Mouse (Mus musculus): ENCODE results near the gene Tctex1d1. TPM values are rescaled to one million over a fixed set of nuclear protein-coding genes. Genes with fewer than 3 reads are reported as not detected.

Tctex1d1 gene
- polyA plus RNA-seq, 1 experiment from 2014 or later = 0.31 TPM

DNA sequence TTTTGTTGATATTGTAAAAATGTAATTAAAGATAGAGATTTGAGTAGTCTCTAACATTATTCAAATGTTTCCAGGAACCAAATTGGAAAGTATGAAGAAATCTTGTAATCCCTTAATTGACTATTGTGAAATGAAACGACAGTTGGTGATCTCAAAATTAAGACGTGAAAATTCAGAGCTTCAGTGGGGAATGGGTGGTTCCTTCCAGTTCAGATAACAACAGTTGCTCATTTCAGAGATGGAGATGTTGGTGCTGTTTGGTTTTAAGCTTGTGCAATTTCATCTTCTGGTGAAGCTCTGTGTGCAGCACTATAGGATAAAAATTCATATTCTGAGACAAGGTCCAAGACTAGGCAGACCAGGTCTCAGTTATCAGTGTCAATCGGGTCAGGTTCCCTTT is 6.3 kb upstream of the Tctex1d1 start:
- 82% methylated on average over 3 of the region's 3 CpGs for WGBS
- no peak for DNase-seq (ENCODE audit: extremely low spot score, low spot score)
- Histone ChIP-seq H3K27ac (no peak overlapping the region), H3K27me3 (ENCODE audit: poor library complexity, severe bottlenecking) (peaks cover 64% of the 10 kb centered on the region), H3K36me3 (replicated peaks) (no peaks in the 10 kb centered on the region), H3K9me3 (no peaks in the 10 kb centered on the region), H3K4me3 (no peak overlapping the region), H3K4me1 (peaks cover 19% of the 10 kb centered on the region)

DNA sequence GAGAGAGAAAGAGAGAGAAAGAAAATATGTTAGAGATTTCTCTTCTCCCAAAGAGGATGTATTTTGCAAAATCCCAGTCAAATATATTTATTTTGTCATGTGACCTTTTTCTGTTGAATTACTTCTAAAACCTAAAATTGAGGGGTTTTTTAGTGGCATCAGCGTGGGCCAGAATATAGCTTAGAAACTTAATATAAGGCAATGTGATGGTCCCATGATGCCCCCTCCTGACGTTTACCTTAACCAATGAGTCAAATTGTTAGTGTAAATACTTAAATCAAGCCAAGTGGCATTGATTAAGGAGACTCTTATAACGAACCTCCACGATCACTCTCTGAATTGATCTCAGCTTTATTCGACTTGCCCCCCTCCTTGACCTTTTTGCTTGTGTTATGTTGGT is 4.2 kb upstream of the Tctex1d1 start:
- 52% methylated on average over 5 of the region's 5 CpGs for WGBS
- no peak overlapping the region for H3K4me3 ChIP-seq
- no peaks in the 10 kb centered on the region for H3K9me3 ChIP-seq
- no peaks in the 10 kb centered on the region for H3K36me3 ChIP-seq (replicated peaks)
- no peak for DNase-seq (ENCODE audit: extremely low spot score, low spot score)
- no peak overlapping the region for H3K27ac ChIP-seq
- H3K27me3 ChIP-seq (ENCODE audit: poor library complexity, severe bottlenecking) = peaks cover 78% of the 10 kb centered on the region
- H3K4me1 ChIP-seq = peaks cover 35% of the 10 kb centered on the region

DNA sequence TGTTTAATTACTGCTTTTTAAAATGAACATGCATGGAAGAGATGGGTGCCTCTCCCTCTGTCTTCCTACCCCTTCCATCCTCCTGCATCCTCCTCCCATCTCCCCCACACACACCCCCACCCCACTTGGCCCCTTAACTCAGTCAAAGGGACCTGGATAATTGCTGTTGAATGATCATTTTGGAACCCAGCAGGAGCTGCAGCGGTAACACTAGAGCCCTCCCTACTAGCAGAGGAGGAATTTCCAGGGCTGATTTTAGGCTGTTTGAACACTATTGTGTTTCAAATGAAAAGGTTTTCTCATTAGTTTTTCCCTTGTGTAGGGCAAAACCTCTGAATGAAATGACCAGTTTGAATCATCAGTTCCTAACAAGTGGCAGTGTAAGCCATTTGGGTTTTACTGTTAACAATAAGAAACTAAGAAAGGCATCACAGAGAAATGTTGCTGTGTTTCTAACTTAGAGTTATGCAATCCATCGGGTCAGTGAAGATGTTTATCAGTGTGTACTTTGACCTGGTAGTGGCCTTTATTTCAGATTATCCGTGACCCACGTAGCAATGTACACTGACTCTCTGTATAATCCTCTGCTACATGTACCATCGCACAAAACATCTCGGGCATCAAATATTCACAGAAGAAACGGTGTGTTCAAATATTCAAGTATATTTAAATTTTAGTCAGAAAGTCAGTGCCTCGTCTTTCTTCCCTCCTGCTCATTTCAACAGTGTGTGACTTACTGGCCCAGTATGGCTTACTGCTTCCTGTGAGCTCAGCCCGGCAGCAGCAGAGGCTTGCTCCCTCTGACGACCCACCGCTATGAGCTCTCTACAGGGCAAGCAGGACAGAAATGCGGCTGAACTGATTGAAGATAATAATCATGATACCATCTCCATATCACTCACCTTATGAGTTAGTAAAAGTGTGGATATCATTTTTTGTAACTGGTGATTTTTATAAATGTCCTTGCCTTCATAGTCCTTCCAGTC is 1.8 kb upstream of the Tctex1d1 start:
- WGBS = 16% methylated on average over 12 of the region's 12 CpGs
- peak; percentile 38 for DNase-seq (ENCODE audit: extremely low spot score, low spot score)
- Histone ChIP-seq H3K4me1 (peaks cover 36% of the 10 kb centered on the region), H3K4me3 (peak overlapping the region; percentile 10; the same call in 1 of the 2 replicates), H3K27ac (no peak overlapping the region), H3K36me3 (replicated peaks) (no peaks in the 10 kb centered on the region), H3K27me3 (ENCODE audit: poor library complexity, severe bottlenecking) (peaks cover 95% of the 10 kb centered on the region), H3K9me3 (0 out of 2 replicates have a peak, but pooled peaks cover 3% of the 10 kb centered on the region)

DNA sequence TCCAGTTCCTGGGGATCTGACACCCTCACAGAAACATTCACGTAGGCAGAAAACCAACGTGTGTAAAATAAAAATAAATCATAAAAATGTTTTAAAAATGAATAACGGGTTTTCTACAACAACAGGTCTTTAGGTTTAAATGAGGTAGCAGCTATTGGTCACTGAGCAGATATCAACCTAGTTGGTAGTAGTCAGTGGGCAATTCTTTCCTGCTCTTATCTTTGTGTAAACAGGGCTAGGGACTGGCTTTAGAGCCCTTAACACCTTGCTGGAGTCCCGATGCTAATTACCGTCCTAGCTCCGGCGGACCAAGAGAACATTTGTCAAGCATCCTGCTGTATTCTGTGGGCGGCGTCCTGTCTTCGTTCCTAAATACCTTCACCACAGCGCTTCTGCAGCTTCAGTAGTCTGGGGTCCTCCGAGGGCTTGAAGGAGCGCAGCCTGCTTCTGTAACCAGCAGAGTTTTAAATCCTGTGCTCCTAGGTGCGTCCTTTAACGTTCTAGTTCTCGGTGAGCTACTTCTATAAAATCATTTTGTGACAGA is 556 bp upstream of the Tctex1d1 start:
- Histone ChIP-seq H3K4me1 (peaks cover 36% of the 10 kb centered on the region), H3K36me3 (replicated peaks) (no peaks in the 10 kb centered on the region), H3K27me3 (ENCODE audit: poor library complexity, severe bottlenecking) (peaks cover 92% of the 10 kb centered on the region), H3K4me3 (peak overlapping the region; percentile 47), H3K9me3 (0 out of 2 replicates have a peak, but pooled peaks cover 3% of the 10 kb centered on the region), H3K27ac (no peak overlapping the region)
- 11% methylated on average over 16 of the region's 16 CpGs for WGBS
- no peak for DNase-seq (ENCODE audit: extremely low spot score, low spot score)

DNA sequence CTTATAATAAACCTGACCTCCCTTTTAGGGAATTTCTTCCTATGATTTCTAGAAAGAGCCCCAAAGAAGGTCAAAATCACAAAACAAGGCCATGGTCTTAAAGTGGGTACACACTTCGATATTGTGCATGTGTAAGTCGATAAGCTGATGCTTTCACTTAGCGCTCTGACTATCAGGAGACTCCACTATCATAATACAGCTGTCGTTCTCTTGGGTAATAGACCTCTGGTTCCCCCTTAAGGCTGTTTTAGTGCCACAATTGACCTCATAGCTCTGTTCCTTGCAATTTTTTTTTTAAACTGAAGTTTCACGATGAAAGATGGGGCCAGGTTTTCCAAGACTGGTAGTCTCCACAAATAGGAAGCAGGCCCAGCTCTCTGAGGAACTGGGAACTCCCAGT is 979 bp downstream of the Tctex1d1 start:
- Histone ChIP-seq H3K9me3 (0 out of 2 replicates have a peak, but pooled peaks cover 3% of the 10 kb centered on the region), H3K4me3 (peak overlapping the region; percentile 47; the same call in 1 of the 2 replicates), H3K27ac (no peak overlapping the region), H3K36me3 (replicated peaks) (no peaks in the 10 kb centered on the region), H3K27me3 (ENCODE audit: poor library complexity, severe bottlenecking) (peaks cover 79% of the 10 kb centered on the region), H3K4me1 (peaks cover 34% of the 10 kb centered on the region)
- WGBS = 55% methylated on average over 5 of the region's 5 CpGs
- DNase-seq (ENCODE audit: extremely low spot score, low spot score) = no peak

DNA sequence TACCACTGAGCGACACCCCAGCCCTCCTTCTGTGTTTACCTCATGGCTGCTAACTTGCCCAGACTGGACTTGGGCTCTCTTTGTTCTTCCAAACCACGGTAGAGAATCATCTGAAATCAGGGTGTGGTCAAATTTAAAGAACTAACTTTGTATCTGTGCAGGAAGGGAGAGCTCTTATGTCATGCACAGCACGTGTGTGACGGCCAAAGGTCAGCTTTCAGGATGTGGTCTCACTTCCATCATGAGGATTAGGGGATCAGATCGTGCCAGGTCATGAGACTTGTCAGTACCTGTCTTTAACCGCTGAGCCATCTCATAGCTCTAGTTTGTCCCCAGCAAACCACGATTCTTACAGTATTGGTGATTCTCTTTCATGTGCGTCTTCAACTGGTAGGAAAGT is 3.3 kb downstream of the Tctex1d1 start:
- peaks cover 60% of the 10 kb centered on the region for H3K27me3 ChIP-seq (ENCODE audit: poor library complexity, severe bottlenecking)
- WGBS = 89% methylated on average over 8 of the region's 8 CpGs
- 0 out of 2 replicates have a peak, but pooled peaks cover 3% of the 10 kb centered on the region for H3K9me3 ChIP-seq
- no peak overlapping the region for H3K27ac ChIP-seq
- no peak for DNase-seq (ENCODE audit: extremely low spot score, low spot score)
- no peaks in the 10 kb centered on the region for H3K36me3 ChIP-seq (replicated peaks)
- no peak overlapping the region for H3K4me3 ChIP-seq
- H3K4me1 ChIP-seq = peaks cover 21% of the 10 kb centered on the region

DNA sequence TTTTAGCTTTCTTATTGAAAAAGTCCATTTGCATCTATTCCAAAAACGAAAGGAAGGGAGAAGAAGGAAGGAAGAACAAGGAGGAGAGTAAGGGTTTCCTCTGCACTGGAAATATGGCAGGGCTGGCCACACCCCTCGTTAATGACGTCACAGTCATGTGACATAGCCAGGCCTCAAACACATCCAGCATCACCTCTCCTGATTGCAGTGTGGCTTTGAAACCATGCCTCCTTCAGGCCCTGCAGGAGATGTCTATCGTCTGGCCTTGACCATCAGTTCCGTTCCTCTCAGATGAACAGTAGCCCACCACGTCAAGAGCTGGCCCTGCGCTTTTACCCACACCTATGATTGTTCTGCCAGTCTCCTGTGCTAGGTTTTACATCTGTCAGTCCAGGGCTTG is 7.8 kb downstream of the Tctex1d1 start:
- H3K36me3 ChIP-seq (replicated peaks) = no peaks in the 10 kb centered on the region
- H3K4me3 ChIP-seq = no peak overlapping the region
- no peak for DNase-seq (ENCODE audit: extremely low spot score, low spot score)
- H3K27me3 ChIP-seq (ENCODE audit: poor library complexity, severe bottlenecking) = peaks cover 20% of the 10 kb centered on the region
- H3K4me1 ChIP-seq = peaks cover 5% of the 10 kb centered on the region
- H3K9me3 ChIP-seq = 0 out of 2 replicates have a peak, but pooled peaks cover under 1% of the 10 kb centered on the region
- WGBS = 76% methylated on average over 7 of the region's 7 CpGs
- no peak overlapping the region for H3K27ac ChIP-seq

DNA sequence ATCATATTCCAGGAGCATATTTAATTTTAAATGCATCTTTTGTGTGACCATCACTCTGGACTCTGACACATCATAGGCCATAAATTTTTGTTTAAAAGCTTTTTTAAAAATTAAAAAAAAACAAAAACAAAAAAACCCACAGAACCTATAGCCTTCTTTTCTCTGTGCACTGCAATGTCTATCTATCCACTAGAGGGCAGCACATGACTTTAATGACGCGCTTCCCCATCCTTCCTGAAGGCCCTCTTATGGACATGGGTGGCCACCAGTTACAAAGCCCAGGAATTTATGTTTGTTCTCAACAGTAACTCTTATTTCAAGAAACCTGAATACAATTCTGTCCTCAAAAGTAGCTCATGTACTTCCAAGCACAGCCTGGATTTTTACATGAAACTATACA is 8.5 kb downstream of the Tctex1d1 start:
- H3K4me3 ChIP-seq = no peak overlapping the region
- peaks cover 9% of the 10 kb centered on the region for H3K4me1 ChIP-seq
- H3K27ac ChIP-seq = no peak overlapping the region
- H3K27me3 ChIP-seq (ENCODE audit: poor library complexity, severe bottlenecking) = peaks cover 15% of the 10 kb centered on the region; the same call in 1 of the 2 replicates
- no peak for DNase-seq (ENCODE audit: extremely low spot score, low spot score)
- no peaks in the 10 kb centered on the region for H3K9me3 ChIP-seq
- WGBS = 8% methylated on average over 2 of the region's 2 CpGs
- no peaks in the 10 kb centered on the region for H3K36me3 ChIP-seq (replicated peaks)

DNA sequence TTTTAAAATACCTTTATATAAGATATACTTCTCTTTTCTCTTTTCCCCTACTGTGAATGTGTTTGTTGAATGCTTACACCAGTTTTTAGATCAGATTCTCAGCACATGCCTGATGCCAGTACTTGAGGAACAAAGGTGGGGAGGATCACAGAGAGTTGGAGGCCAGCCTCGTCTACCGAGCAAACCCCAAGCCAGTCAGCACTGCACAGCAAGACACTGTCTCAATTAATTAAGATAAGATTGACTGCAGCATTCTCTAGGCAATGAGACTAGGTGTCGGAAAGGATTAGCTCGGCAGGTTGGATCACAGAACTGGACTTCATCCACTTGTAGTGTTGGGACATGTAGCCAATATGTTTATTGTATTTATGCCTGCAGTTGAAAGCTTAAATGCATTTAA is 8.9 kb downstream of the Tctex1d1 start:
- DNase-seq (ENCODE audit: extremely low spot score, low spot score) = no peak
- Histone ChIP-seq H3K4me1 (peaks cover 12% of the 10 kb centered on the region), H3K9me3 (no peaks in the 10 kb centered on the region), H3K36me3 (replicated peaks) (no peaks in the 10 kb centered on the region), H3K4me3 (no peak overlapping the region), H3K27ac (no peak overlapping the region), H3K27me3 (ENCODE audit: poor library complexity, severe bottlenecking) (peaks cover 13% of the 10 kb centered on the region; the same call in 1 of the 2 replicates)
- 44% methylated on average over 4 of the region's 4 CpGs for WGBS

DNA sequence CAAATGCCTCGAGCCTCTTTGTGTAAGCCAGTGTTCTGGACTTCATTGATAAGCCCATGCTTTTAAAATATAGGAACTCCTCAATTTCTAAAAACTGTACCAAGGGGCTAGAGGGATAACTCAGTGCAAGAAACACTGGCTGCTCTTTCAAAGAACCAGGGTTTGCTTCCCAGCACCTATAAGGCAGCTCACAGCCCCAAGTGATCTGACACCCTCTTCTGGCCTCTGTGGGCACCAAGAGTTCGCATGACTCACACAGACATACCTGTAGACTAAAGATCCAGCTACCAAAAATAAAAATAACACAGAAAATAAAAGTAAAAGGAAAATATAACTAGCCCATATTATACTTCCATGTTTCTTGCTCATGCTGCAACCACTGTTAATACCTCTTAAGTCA is 9.3 kb downstream of the Tctex1d1 start:
- WGBS = 68% methylated on average over 2 of the region's 2 CpGs
- no peak for DNase-seq (ENCODE audit: extremely low spot score, low spot score)

DNA sequence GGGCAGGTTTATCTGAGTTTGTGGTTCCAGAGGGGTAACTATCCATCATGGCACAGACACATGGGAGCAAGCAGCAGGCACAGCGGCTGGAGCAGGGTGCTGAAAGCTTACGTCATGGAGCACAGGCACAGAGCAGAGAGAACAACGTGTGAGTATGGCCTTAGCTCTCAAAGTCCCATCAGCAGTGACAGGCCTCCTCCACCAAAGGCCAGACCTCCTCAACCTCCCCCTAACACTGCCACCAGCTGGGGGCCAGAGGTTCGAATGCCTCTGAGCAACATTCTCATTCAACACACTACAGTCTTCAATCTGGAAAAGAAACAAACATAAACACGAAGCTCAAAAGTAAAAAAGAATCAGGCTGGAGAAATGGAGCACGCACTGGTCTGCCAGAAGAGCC is 10.1 kb downstream of the Tctex1d1 start:
- Histone ChIP-seq H3K4me1 (peaks cover 12% of the 10 kb centered on the region), H3K9me3 (no peaks in the 10 kb centered on the region), H3K27me3 (ENCODE audit: poor library complexity, severe bottlenecking) (peaks cover 9% of the 10 kb centered on the region; the same call in 1 of the 2 replicates), H3K36me3 (replicated peaks) (no peaks in the 10 kb centered on the region), H3K27ac (no peak overlapping the region), H3K4me3 (no peak overlapping the region)
- 85% methylated on average over 6 of the region's 6 CpGs for WGBS
- no peak for DNase-seq (ENCODE audit: extremely low spot score, low spot score)

More for the DNA sequence above, 9.3 kb downstream of the Tctex1d1 start:
- Histone ChIP-seq H3K27me3 (ENCODE audit: poor library complexity, severe bottlenecking) (peaks cover 9% of the 10 kb centered on the region; the same call in 1 of the 2 replicates), H3K27ac (no peak overlapping the region), H3K4me1 (peaks cover 12% of the 10 kb centered on the region), H3K4me3 (no peak overlapping the region), H3K9me3 (no peaks in the 10 kb centered on the region), H3K36me3 (replicated peaks) (no peaks in the 10 kb centered on the region)

DNA sequence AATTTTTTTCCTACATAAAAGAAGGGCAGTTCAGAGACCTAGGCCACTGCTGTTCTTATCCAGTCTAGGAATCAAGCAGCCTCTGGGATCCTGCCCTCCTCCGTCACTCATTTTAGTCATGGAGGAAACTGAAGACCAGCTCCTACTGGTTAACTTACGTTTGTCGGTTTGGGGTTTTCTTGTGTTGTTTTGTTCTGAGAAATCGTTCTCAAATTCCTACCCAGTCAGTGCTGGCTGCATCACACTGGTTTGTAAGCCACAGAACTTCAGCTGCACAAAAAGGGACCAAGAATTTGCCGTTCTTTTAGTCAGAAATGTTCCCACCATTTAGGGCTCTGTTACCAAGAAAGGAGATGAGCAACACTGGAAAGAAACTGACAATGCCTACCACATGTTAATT is 11.0 kb downstream of the Tctex1d1 start:
- H3K4me3 ChIP-seq = no peak overlapping the region
- peaks cover 12% of the 10 kb centered on the region for H3K4me1 ChIP-seq
- no peaks in the 10 kb centered on the region for H3K9me3 ChIP-seq
- H3K36me3 ChIP-seq (replicated peaks) = no peaks in the 10 kb centered on the region
- H3K27me3 ChIP-seq (ENCODE audit: poor library complexity, severe bottlenecking) = peaks cover 6% of the 10 kb centered on the region; the same call in 1 of the 2 replicates
- no peak overlapping the region for H3K27ac ChIP-seq
- no peak for DNase-seq (ENCODE audit: extremely low spot score, low spot score)
- WGBS = 84% methylated on average over 5 of the region's 5 CpGs

DNA sequence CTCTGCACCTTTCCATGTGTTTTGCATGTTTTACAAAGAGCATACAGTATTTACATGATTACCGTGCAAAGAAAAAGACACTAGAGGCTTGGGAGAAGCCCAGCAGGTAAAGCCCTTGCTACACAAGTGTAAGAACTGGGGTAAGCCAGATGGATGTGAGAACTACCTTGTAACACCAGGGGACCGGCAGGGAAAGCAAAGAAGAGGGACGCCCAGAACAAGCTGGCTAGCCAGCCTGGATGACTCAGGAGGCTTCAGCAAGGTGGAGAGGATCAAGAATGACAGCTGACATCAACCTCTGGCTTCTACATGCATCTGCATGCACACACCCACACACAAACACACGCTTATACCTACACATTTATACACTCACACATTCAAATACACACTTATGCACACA is 11.6 kb downstream of the Tctex1d1 start:
- Histone ChIP-seq H3K4me1 (peaks cover 12% of the 10 kb centered on the region), H3K9me3 (no peaks in the 10 kb centered on the region), H3K4me3 (no peak overlapping the region), H3K27me3 (ENCODE audit: poor library complexity, severe bottlenecking) (peaks cover 5% of the 10 kb centered on the region; the same call in 1 of the 2 replicates), H3K36me3 (replicated peaks) (no peaks in the 10 kb centered on the region), H3K27ac (no peak overlapping the region)
- 82% methylated on average over 4 of the region's 4 CpGs for WGBS
- DNase-seq (ENCODE audit: extremely low spot score, low spot score) = no peak

Data from forebrain, embryonic 10.5 days (tissue).